8 mouse cellular contexts compared by ENCODE assay signal in genomic region chr5:113165481-113165880, GRCm38 (mm10). TPM values are rescaled to one million over a fixed set of nuclear protein-coding genes. Genes with fewer than 3 reads are reported as not detected.
DNase-seq lines count a peak whose midpoint lies in the region; ATAC-seq and TF ChIP-seq lines count a peak whose summit lies in the region.

No protein-coding gene starts in this region.

- no peaks in the 10 kb centered on the region; the same call in 1 of the 2 replicates for H3K36me3 ChIP-seq in midbrain, embryonic 10.5 days
- no peaks in the 10 kb centered on the region for H3K36me3 ChIP-seq in midbrain, embryonic 16.5 days (ENCODE audit: control insufficient read depth, insufficient read depth, low read length)
- no peaks in the 10 kb centered on the region for H3K36me3 ChIP-seq in myocyte (ENCODE audit: control insufficient read depth, insufficient read depth)

- H3K27me3 ChIP-seq in midbrain, embryonic 10.5 days (ENCODE audit: low read depth, poor library complexity, severe bottlenecking) = peaks cover 5% of the 10 kb centered on the region; the same call in 1 of the 2 replicates
- no peaks in the 10 kb centered on the region for H3K27me3 ChIP-seq in midbrain, embryonic 16.5 days (ENCODE audit: control insufficient read depth, insufficient read depth, low read depth, low read length)
- H3K27me3 ChIP-seq in myocyte (ENCODE audit: control insufficient read depth, insufficient read depth, insufficient read length) = no peaks in the 10 kb centered on the region

- no peak overlapping the region for H3K4me2 ChIP-seq in midbrain, embryonic 16.5 days (ENCODE audit: low read length)
- H3K4me2 ChIP-seq in myocyte (ENCODE audit: low read depth) = peak overlapping the region; percentile 85

- intact Hi-C loops in left cerebral cortex, postnatal 36 days (cut with DNase I) = no loop called here

- no peaks in the 10 kb centered on the region for H3K9me3 ChIP-seq in midbrain, embryonic 10.5 days (replicated peaks)
- no peaks in the 10 kb centered on the region for H3K9me3 ChIP-seq in midbrain, embryonic 16.5 days (replicated peaks; ENCODE audit: control insufficient read depth, low read length, poor library complexity, severe bottlenecking)

- H3K27ac ChIP-seq in midbrain, embryonic 10.5 days (replicated peaks) = peak overlapping the region; percentile 69
- no peak overlapping the region for H3K27ac ChIP-seq in midbrain, embryonic 16.5 days (ENCODE audit: low read length)

- H3K4me1 ChIP-seq in midbrain, embryonic 10.5 days = peaks cover 51% of the 10 kb centered on the region
- H3K4me1 ChIP-seq in midbrain, embryonic 16.5 days (ENCODE audit: control insufficient read depth, insufficient read depth, low read length) = peaks cover 7% of the 10 kb centered on the region; the same call in 1 of the 2 replicates

- no peak for TF ChIP-seq POLR2A in myocyte (IDR thresholded peaks at IDR 0.05; ENCODE audit: insufficient read length, low read depth)

- H3ac ChIP-seq in myocyte (ENCODE audit: control insufficient read depth, insufficient read length) = no peak overlapping the region

- no peak overlapping the region for H3K4me3 ChIP-seq in midbrain, embryonic 10.5 days
- no peak overlapping the region for H3K4me3 ChIP-seq in midbrain, embryonic 16.5 days (ENCODE audit: low read depth, low read length)
- H3K4me3 ChIP-seq in myocyte = no peak overlapping the region

- no peak overlapping the region for H3K9ac ChIP-seq in midbrain, embryonic 16.5 days (ENCODE audit: low read depth, low read length)

- peak; percentile 24 for DNase-seq in cerebellum, adult 9-11 months
- no peak for DNase-seq in cerebellum, adult 18-20 months
- DNase-seq in midbrain, embryonic 10.5 days (ENCODE audit: low spot score) = no peak
- DNase-seq in layer of hippocampus, adult 11-12 months (ENCODE audit: low spot score) = peak; percentile 71
- no peak for DNase-seq in left cerebral cortex, postnatal 36 days (ENCODE audit: low spot score in 2 of 2)
- no peak for DNase-seq in cerebellum, adult 8-10 months

- no peaks in the 10 kb centered on the region for H3K79me2 ChIP-seq in myocyte (ENCODE audit: control insufficient read depth, insufficient read depth)

- no peak for ATAC-seq in midbrain, embryonic 16.5 days

- WGBS in midbrain, embryonic 10.5 days = 46% methylated on average over 11 of the region's 11 CpGs
- WGBS in midbrain, embryonic 16.5 days = 44% methylated on average over 11 of the region's 11 CpGs

TF ChIP-seq in myocyte, 11 proteins besides CTCF, POLR2A, EP300 and RAD21:
- TF ChIP-seq MYOD1 (IDR thresholded peaks at IDR 0.05; ENCODE audit: control insufficient read depth in 1 of 3, insufficient read length in 2 of 3, low read depth in 2 of 3) = peak in 1 of 3 experiments; percentile 43
- TF ChIP-seq SRF (IDR thresholded peaks at IDR 0.05; ENCODE audit: control insufficient read depth, insufficient read length, low read depth) = no peak
- peak in 1 of 3 experiments; percentile 4 for TF ChIP-seq MYOG (IDR thresholded peaks at IDR 0.05; ENCODE audit: control insufficient read depth in 1 of 3, insufficient read depth in 1 of 3, insufficient read length in 2 of 3, low read depth in 2 of 3)
- TF ChIP-seq TCF3 (IDR thresholded peaks at IDR 0.05; ENCODE audit: insufficient read length, low read depth) = no peak
TF ChIP-seq in myocyte: peak in this region for 2.

RNA-seq across cellular contexts. Expression of gene 2900026A02Rik, which starts 55.6 kb away (rescaled TPM):
- polyA plus RNA-seq in midbrain, embryonic 10.5 days (2016; fragmentation: Nextera tagmentation; extraction: Ambion mirVana) = 2.7 and 2.9 TPM in 2 replicates
- polyA plus RNA-seq in midbrain, embryonic 16.5 days (2015; fragmentation: Nextera tagmentation; extraction: Ambion mirVana) = 3.8 and 4.2 TPM in 2 replicates
- polyA plus RNA-seq in myocyte (2012; fragmentation: generic; extraction: Trizol) = 16.6 TPM
- total RNA-seq in left cerebral cortex, postnatal 36 days (2021) = 10 to 100 TPM; 40.8 to 41.0 TPM

Comparison
In these comparisons a context has a peak if more than half of its experiments do, and no peak if none do; other contexts are left out.
1. DNase-seq: peak in cerebellum, adult 9-11 months (single experiment) and layer of hippocampus, adult 11-12 months (single experiment); none in cerebellum, adult 18-20 months (0 of 2), midbrain, embryonic 10.5 days (single experiment), left cerebral cortex, postnatal 36 days (0 of 2) and cerebellum, adult 8-10 months (single experiment).